Mouse (Mus musculus) embryo, embryonic 10 days (tissue): ENCODE measurements around the gene Mplkip.

ENCODE experiments used
- DNase-seq: peaks from one replicate; pipeline ENCODE4 v3.0.0-alpha.2; 2015; ENCODE audit warnings: low spot score

Mplkip gene

DNA sequence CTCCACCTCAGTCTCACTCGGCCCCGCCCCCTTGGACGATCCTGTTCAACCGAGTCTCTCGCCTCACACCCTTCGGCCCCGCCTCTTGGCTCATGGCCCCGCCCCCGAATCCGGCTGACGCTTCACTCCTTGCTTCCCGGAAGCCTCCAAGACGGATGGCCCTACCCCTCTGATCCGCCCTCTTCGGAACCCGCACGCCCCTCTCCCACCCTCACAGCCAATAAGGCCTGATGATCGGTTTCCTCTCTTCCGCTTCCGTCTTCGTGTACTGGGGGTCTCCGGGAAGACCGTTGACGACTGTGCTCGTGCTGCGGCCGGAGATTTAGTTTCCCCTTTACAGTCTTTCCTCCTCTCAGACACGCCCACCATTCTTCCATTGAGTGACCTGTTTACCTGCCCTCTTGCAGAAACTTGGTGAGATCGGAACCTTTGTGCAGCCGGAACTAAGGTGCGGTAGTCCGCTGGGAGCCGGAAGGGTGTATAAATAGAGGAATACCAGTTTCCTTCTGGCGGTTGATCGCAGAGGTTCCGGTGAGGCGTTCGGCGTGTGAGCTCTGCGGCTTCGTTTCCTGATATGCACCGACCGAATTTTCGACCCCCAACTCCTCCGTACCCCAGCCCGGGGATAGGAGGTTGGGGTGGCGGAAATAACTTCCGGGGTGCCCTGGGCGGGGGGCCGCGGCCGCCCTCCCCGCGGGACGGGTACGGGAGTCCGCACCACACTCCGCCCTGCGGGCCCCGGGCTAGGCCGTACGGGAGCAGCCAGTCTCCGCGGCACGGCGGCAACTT lies at the start of gene Mplkip, which contains the start of gene Sugct:
TSS of gene Mplkip (plus strand) at position 282 of the 789 bp plus-strand sequence.
TSS of gene Sugct (minus strand) at position 643 of the 789 bp plus-strand sequence.
- peak; percentile 100 for DNase-seq

DNA sequence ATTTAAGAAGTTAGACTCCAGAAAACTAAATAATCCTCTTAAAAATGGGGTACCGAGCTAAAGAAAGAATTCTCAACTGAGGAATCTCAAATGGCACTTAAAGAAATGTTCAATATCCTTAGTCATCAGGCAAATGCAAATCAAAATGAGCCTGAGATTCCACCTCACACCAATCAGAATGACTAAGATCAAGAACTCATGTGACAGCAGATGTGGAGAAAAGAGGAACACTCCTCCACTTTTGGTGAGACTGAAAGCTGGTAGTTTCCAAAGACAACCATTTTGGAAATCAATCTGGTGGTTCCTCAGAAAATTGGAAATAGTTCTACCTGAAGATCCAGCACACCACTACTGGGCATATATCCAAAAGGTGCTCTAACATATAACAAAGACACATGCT lies 27.6 kb upstream of the Mplkip start:
- no peak for DNase-seq

DNA sequence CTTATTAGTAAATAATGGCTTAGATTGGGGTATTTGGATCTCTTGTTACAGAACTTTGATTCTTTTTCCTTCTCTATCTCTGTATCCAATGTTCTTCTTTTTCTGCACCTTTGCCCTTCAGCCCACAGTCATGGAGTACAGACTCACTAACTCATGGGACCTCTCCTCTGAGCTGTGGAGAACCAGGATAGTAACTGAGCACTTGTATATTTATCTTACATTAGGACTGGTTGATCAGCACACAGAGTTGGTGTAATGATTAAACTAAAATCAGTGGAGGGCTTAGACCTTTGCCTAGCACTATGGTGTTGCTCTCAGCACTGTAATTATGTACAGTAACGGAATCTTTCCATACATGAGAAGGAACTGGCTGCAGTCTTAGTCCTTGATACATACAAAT lies 23.9 kb upstream of the Mplkip start:
- DNase-seq = no peak

DNA sequence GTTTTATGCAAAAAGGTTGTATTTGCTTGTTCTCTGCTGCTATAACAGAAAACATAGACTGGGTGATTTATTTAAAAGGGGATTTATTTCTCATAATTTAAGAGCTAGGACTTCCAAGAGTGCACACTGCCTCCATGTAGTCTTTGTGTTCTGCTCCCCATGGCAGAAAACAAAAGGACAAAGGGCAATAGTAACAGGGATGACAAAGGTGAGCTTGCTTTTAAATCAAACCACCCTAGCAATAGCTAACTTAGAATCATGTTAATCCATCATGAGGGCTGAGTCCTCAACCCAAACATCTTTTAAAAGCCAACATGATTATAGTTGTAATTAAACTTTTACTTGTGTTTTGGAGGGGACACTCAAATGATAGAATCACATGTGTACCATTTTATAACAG lies 5.5 kb upstream of the Mplkip start:
- no peak for DNase-seq

DNA sequence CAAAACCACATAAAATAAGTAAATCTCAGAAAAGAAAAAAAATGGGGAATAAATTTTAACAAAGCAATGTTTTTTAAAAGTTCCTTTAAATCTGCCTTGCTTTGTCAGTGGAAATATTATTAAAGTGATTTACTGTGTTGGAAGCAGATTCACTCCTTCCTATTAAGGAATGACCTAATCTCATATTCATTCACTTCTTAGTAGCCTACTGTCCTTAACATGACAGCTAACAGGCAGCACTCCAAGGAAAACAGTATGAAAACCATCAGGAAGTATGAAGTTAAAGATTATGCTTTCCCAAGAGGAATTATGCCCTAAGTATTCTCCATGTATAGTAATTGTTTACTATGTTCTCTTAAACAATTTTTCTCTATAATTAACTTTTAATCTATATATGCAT lies 4.3 kb upstream of the Mplkip start:
- DNase-seq = no peak

DNA sequence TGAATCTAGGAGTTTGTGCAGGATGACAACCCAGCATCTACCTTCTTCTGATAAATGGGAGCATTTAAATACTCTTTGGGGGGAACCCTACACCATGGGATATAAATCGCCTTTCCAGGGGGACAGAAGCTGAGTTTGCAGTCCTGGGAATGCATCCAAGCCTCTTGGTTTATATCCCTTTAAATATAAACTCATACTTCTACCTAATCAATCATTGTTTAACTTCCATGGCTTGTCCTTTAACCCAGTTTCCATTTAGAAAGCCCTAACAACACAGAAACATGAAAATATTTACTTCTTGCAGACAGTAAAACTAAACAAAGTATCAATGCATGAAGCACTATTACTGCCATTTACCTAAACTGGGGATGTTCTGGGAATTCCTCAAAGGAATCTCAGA lies 3.6 kb upstream of the Mplkip start:
- no peak for DNase-seq

DNA sequence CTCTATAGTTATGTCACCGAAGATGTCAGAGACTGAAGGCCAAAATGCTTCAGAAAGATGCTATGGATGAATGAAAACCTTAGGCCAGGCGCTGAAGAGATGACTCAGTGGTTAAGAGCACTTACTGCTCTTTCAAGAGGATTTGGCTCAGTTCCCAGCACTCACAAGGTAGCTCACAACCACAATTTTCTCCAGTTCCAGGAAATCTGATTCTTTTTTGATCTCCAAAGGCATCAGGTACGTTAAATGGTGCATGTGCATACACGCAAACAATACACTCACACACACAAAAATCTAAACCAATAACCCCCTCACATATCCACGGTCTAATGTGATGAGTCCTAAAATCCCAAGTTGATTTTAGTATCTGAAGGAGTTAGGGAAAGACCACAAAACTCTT lies 1.2 kb upstream of the Mplkip start:
- DNase-seq = no peak

DNA sequence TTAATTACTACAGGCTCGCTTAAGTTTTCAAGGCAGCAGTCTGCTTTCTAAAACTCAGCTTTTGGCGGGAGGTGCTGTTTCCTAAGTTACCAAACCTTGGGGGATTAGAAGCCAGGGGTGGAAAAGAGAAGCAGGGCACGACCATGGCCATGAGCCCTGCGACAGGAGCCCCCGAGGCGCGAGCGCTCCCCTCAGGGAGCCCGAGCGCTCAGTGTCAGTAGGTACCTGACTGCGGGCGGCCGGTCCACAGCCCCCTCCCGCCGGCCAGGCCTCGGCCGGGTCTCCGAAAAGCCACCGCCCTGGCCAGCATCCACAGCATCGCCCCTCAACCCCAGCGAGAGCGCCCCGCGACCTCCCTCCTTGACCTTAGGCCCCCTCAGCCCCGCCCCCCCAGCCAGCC lies 578 bp upstream of the Mplkip start:
- DNase-seq = no peak

DNA sequence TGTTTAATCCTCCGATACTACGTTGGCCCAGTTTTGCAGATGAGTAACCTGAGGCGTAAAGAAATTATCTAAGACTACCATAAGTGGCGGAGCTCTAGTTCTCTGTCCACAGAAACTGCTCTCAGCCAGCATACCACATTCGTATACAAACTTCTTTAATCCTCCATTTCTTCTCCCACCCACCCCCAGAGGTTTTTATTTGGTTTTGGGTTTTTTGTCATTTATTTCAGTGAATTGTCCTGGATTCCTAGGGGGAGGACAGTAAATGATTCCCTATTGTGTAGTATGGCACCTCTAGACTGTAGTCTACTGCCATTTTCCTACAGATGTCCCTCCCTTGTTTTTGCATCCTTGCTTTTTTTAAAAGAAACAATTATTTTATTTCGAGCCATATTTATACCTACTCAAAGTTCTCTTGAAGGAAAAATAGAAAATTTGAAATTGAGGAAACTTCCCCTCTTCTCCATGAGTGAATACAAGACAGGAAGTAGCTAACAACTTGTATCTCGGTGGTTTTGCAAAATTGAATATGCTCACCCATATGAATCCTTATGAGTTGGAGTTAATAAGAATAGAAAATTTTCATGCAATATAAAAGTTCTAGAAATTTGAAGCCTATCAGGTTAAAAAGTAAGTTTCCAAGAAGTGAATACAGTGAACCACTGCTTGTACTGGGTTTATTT lies 1.0 kb downstream of the Mplkip start:
- no peak for DNase-seq

DNA sequence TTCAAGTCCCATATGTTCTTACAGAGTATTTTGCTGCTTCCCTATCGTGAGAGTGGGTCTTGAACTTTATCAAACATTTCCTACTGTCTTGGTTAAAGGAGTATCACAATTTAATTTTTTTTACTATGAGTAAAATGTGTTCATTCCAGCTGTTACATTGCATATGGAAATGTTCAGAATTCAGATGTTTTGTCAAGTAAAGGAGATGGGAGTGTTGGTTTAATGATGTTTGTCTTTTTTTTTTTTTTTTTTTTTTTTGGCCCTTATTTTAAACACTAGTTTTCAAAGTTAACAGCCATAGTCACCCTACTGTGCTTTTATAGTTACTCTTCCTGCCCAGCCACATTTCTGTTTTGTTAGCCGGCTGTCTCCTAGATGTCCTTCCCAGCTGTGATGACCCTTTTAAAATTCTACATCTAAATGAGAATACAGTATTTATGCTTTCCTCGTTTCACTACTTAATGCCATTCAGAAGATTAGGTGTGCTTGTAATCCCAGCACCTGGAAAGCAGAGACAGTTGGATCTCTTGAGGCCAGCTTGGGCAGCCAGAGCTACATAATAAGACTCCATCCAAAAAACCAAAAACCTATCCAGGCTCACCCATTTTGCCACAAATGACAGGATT lies 5.2 kb downstream of the Mplkip start:
- no peak for DNase-seq

DNA sequence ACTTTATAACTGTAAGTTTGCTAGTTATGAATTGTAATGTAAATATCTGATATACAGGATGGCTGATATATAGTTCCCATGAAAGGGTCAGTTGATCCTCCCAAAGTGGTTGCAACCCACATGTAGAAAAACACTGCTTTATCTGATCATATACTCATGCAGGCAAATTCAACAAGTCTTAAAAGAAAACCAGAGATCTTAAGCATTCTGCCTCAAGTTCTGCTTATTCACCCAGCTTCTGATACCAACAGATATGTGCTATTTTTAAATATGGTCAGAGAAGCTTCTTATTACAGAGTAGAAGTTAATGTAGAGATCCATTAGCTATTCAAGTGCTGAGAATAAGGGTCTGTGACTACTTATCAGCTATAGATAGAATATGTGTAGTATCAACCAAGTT lies 6.3 kb downstream of the Mplkip start:
- no peak for DNase-seq

DNA sequence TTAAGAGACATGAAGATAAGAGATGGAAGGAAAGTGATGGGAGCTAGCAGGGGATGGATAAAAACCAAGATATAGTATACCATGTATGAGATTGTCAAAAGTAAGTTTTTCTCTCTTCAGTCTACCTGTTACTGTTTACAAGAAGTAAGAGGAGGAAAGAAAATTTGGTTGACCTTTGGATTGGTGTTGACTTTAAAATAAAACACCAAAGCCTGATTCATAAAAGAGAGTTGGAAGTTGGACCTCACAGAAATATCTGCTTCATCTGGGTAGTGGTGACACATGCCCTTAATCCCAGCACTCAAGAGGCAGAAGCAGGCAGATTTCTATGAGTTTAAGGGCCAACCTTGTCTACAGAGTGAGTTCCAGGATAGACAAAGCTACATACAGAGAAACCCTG lies 7.3 kb downstream of the Mplkip start:
- DNase-seq = no peak

DNA sequence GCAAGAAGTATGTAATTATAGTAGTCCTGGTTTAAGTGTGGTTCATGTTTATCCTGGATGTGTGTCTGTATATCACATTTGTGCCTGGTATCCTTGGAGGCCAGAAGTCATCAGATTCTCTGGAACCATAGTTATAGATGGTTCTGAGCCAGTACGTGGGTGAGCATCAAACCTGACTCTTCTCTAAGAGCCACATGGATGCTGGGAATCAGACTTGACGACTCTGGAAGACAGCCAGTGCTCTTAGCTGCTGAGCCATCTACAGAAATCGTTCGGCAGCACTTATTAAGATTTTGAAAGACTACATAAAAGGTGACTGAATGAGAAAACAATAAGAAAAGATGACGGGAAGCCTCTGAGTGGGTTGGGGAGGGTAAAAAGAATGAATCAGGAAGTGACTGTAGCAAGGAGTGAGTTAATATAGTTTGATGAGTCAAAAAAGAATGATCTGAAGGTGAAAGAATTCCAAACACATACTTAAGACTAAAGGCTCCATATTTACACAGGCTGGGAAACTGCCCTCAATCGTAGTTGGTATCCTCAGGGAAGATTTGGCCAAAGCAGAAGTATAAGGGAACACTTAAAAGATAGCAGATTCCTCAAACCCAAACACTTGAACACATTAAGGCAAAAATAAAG lies 10.3 kb downstream of the Mplkip start:
- DNase-seq = no peak

DNA sequence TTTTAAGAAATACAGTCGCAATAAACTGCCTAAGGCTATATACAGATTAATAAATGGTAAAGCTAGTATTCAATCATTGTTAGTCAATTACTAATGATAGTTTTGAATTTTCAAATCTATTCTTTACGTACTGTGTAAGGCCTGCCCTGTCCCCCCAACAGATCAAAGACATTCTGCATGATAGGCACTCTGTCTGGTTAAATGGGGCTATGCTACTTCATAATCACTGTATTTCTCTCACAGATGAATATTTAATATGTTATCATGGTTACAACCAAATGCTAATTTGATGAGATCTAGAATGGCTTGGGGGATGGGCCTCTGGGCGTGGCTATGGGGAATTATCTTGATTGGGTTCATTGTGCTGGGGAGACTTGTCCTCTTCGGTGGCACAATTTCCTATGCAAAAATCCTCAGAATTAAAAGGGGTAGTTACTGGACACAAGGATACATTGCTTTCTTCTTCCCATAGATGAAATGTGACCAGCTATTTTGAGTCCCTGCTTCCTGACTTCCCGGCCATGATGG lies 13.9 kb downstream of the Mplkip start:
- DNase-seq = no peak

DNA sequence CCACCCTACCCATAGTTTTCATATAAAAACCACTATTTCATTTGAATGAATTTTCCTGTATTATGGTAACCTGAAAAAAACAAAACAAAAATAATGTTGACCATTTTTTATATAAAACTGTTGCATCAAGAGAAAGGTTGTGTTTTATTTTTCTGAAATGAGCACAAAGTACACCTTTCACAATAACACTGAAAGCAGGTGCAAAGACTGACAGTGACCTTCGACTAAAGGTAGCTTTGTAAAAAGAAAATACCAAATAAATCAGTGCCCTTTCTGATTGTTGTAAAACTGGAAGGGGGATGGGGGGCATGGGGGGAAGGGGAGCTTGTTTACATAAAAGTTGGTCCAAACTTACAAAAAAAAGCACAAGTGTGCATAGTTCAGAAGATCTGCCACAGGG lies 22.4 kb downstream of the Mplkip start:
- no peak for DNase-seq

DNA sequence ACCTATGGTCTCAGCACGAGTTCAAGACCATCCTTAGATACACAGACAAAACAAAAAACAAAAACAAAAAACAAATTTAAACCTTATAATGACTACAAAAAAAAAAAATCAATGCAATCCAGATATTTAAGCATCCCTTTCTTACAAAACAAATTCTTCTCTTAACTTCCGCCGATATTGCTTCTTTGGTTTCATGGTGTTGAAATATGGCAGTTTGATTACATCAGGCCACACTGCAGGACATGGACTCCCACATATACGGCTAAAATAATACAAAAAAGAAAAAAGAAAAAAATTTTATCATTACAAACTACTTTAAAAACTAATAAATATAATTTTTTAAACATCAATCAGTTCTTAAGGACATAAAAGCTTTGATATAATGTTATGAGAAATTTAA lies 32.9 kb downstream of the Mplkip start:
- no peak for DNase-seq

DNA sequence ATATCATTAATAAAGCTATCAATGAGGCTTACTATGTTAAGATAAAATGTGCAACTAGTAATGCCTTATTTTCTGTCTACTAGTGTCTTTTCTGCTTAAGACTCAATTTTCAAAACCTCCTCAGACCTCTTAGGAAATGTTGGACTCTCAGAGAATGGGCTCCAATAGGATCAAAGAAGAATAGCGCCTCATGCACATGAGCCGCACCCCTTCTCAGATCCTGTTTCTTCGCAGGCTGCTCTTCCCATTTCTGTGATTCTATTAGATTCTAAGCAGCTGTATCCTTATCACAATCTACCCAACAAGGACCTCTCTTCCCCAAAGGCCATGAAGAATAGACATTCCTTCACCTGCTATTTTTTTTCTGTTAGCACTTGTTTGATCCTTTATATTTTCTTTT lies 33.8 kb downstream of the Mplkip start:
- DNase-seq = no peak
